Mouse (Mus musculus): ENCODE results near the gene Cc2d1a. TPM values are rescaled to one million over a fixed set of nuclear protein-coding genes. Genes with fewer than 3 reads are reported as not detected.

Gene Cc2d1a
- total and polyA plus RNA-seq, 2 experiments from 2014 or later = 48.4 to 70.1 TPM

- Histone ChIP-seq H3K9me3 (ENCODE audit: low read length) (no peaks in the 10 kb centered on the region), H3K27me3 (ENCODE audit: insufficient read depth, low read length) (0 out of 2 replicates have a peak, but pooled peaks cover 3% of the 10 kb centered on the region), H3K4me1 (ENCODE audit: insufficient read depth) (peaks cover 38% of the 10 kb centered on the region), H3K4me3 (ENCODE audit: low read depth, low read length) (peak overlapping the region; percentile 78), H3K27ac (ENCODE audit: low read depth, low read length) (peak overlapping the region; percentile 98), H3K36me3 (ENCODE audit: insufficient read depth) (no peaks in the 10 kb centered on the region), H3K9ac (peak overlapping the region; percentile 98), H3K4me2 (ENCODE audit: low read depth) (peak overlapping the region; percentile 80)
- 15% methylated on average over 21 of the region's 21 CpGs for WGBS
- TF ChIP-seq CTCF (IDR thresholded peaks at IDR 0.05; ENCODE audit: low read depth) = no peak
- ATAC-seq (peak; percentile 24), DNase-seq (no peak)
Observed at GRCm38 (mm10) chr8:84184085-84185043, 36.6 kb upstream of the Cc2d1a start.

DNA sequence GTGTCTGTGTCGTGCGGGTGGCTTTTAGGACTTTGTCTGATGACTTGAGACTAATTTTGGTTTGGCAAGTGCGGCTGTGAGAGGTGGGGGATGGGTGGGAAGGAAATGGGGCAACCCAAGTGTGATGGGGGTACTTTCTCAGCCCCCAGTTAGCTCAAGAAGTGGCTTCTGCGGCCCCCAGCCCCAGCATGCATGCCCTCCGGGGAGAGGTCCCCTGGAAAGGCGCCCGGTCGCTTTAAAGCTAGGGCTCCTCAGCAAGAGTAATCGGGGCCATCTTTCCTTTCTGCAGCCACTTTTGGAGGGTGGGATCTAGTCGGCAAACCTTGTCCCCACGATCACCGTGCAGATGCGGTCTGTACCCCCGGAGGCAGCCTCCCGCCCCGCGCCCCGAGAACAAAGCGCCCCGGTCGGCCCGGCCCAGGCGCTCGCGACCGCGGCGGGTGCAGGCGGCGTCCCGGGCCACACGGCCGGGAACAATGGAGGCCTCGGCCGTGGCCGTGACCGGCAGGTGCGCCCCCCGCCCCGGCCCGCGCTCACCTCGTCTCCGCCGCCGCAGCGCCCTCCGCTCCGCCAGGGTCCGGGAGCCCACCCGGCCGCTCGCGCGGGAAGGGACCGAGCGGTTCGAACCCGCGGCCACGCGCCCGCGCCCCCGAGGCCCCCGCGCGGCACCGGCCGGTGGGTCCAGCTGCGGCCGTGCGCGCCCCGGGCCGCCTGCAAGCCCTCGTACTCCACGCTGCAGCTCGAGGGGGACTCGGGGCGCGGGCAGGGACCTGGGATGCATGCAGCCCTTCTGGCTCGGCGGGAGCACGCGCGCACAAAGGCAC, 35.7 kb upstream of the Cc2d1a start:
- 3% methylated on average over 64 of the region's 87 CpGs for WGBS
- H3K27ac ChIP-seq (ENCODE audit: low read depth, low read length) = peak overlapping the region; percentile 98
- ATAC-seq = peak; percentile 56
- peak overlapping the region; percentile 80 for H3K4me2 ChIP-seq (ENCODE audit: low read depth)
- H3K36me3 ChIP-seq (ENCODE audit: insufficient read depth) = peaks cover 2% of the 10 kb centered on the region; the same call in 1 of the 2 replicates
- H3K27me3 ChIP-seq (ENCODE audit: insufficient read depth, low read length) = 0 out of 2 replicates have a peak, but pooled peaks cover 3% of the 10 kb centered on the region
- no peak for TF ChIP-seq CTCF (IDR thresholded peaks at IDR 0.05; ENCODE audit: low read depth)
- H3K9me3 ChIP-seq (ENCODE audit: low read length) = no peaks in the 10 kb centered on the region
- H3K9ac ChIP-seq = peak overlapping the region; percentile 98
- peaks cover 38% of the 10 kb centered on the region for H3K4me1 ChIP-seq (ENCODE audit: insufficient read depth)
- DNase-seq = peak; percentile 68
- peak overlapping the region; percentile 78 for H3K4me3 ChIP-seq (ENCODE audit: low read depth, low read length)

DNA sequence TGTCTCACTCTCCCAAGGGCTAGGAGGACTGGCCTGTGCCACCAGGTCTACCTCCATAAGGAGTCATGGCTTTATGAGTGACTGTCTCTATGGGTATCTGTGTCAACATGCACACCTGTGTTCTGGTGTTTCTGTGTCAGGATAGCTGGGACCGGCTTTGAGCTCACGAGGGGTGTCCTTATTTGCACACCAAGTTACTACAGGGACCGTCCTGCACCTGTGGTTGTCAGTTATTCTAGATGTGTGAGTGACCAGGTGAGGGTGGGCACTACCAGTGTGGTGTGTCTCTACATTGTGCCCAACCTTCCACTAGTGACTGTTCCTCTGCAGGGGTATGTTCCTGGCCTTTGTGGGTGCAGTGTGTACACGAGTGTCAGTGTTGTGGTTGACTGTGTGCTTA, 35.1 kb upstream of the Cc2d1a start:
- TF ChIP-seq CTCF (IDR thresholded peaks at IDR 0.05; ENCODE audit: low read depth) = no peak
- H3K27ac ChIP-seq (ENCODE audit: low read depth, low read length) = peak overlapping the region; percentile 98
- no peaks in the 10 kb centered on the region for H3K9me3 ChIP-seq (ENCODE audit: low read length)
- H3K9ac ChIP-seq = peak overlapping the region; percentile 98
- ATAC-seq (0 out of 2 replicates have a peak, but pooled peaks have one; percentile 4), DNase-seq (no peak)
- 0 out of 2 replicates have a peak, but pooled peaks cover 3% of the 10 kb centered on the region for H3K27me3 ChIP-seq (ENCODE audit: insufficient read depth, low read length)
- H3K4me3 ChIP-seq (ENCODE audit: low read depth, low read length) = peak overlapping the region; percentile 78
- WGBS = 37% methylated on average over 4 of the region's 4 CpGs
- H3K4me2 ChIP-seq (ENCODE audit: low read depth) = peak overlapping the region; percentile 80
- H3K36me3 ChIP-seq (ENCODE audit: insufficient read depth) = peaks cover 6% of the 10 kb centered on the region; the same call in 1 of the 2 replicates
- peaks cover 38% of the 10 kb centered on the region for H3K4me1 ChIP-seq (ENCODE audit: insufficient read depth)

DNA sequence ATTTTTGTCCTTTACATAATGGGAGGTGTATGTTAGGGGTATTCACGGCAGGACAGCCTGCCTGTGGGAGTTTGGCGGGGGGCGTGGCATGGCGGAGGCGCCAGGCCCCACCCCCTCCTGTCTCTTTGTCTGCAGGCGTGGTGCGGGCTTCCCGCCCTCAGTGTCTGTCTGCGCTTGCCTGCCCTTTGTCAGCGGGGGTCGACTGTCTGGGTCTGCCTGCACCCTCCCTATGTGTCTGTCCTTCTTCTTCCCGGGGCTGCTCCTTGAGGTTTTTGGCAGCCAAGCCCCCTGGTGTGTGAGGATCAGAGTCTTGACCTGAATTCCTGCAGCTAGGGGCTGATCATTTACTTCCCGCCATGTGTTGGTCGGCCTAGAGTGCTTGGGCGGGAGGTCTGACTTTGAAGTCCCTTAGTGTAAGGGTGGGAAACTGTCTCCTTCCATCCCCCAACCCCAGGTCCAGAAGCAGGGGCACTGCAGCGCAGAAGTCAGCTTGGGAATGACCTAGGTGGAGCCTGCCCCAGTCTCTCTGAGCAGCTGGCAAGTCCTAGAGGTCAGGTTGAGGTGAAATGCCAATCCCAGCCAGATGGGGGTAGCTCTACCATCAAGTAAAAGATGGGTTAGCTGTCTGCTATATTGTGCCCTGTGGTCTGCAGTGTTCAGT, 32.9 kb upstream of the Cc2d1a start:
- no peaks in the 10 kb centered on the region for H3K9me3 ChIP-seq (ENCODE audit: low read length)
- ATAC-seq = peak; percentile 70
- peak; percentile 80 for DNase-seq
- H3K27me3 ChIP-seq (ENCODE audit: insufficient read depth, low read length) = no peaks in the 10 kb centered on the region
- H3K36me3 ChIP-seq (ENCODE audit: insufficient read depth) = peaks cover 14% of the 10 kb centered on the region
- peaks cover 38% of the 10 kb centered on the region for H3K4me1 ChIP-seq (ENCODE audit: insufficient read depth)
- TF ChIP-seq CTCF (IDR thresholded peaks at IDR 0.05; ENCODE audit: low read depth) = peak; percentile 14; the same call in 1 of the 2 replicates
- H3K27ac ChIP-seq (ENCODE audit: low read depth, low read length) = peak overlapping the region; percentile 60
- H3K4me2 ChIP-seq (ENCODE audit: low read depth) = peak overlapping the region; percentile 80
- peak overlapping the region; percentile 40 for H3K9ac ChIP-seq
- peak overlapping the region; percentile 27 for H3K4me3 ChIP-seq (ENCODE audit: low read depth, low read length)
- WGBS = 2% methylated on average over 16 of the region's 16 CpGs

GRCm38 (mm10) chr8:84179946-84180345, 32.2 kb upstream of the Cc2d1a start:
- Histone ChIP-seq H3K27me3 (ENCODE audit: insufficient read depth, low read length) (no peaks in the 10 kb centered on the region), H3K4me1 (ENCODE audit: insufficient read depth) (peaks cover 38% of the 10 kb centered on the region)
- no peak for ATAC-seq

GRCm38 (mm10) chr8:84178592-84178991, 30.9 kb upstream of the Cc2d1a start:
- Histone ChIP-seq H3K9ac (no peak overlapping the region), H3K9me3 (ENCODE audit: low read length) (no peaks in the 10 kb centered on the region), H3K27me3 (ENCODE audit: insufficient read depth, low read length) (no peaks in the 10 kb centered on the region), H3K36me3 (ENCODE audit: insufficient read depth) (peaks cover 21% of the 10 kb centered on the region), H3K4me3 (ENCODE audit: low read depth, low read length) (no peak overlapping the region), H3K4me2 (ENCODE audit: low read depth) (no peak overlapping the region), H3K4me1 (ENCODE audit: insufficient read depth) (peaks cover 33% of the 10 kb centered on the region), H3K27ac (ENCODE audit: low read depth, low read length) (no peak overlapping the region)
- TF ChIP-seq CTCF (IDR thresholded peaks at IDR 0.05; ENCODE audit: low read depth) = no peak
- ATAC-seq = no peak
- no peak for DNase-seq
- 91% methylated on average over 8 of the region's 8 CpGs for WGBS

More at GRCm38 (mm10) chr8:84179946-84180345, 32.2 kb upstream of the Cc2d1a start:
- H3K36me3 ChIP-seq (ENCODE audit: insufficient read depth) = peaks cover 17% of the 10 kb centered on the region
- no peaks in the 10 kb centered on the region for H3K9me3 ChIP-seq (ENCODE audit: low read length)
- DNase-seq = no peak
- peak overlapping the region; percentile 40 for H3K9ac ChIP-seq
- H3K4me2 ChIP-seq (ENCODE audit: low read depth) = peak overlapping the region; percentile 80
- peak overlapping the region; percentile 27 for H3K4me3 ChIP-seq (ENCODE audit: low read depth, low read length)
- H3K27ac ChIP-seq (ENCODE audit: low read depth, low read length) = peak overlapping the region; percentile 60
- TF ChIP-seq CTCF (IDR thresholded peaks at IDR 0.05; ENCODE audit: low read depth) = no peak
- 8% methylated on average over 4 of the region's 4 CpGs for WGBS
